Mouse (Mus musculus): Measurements from ENCODE around the gene Polr2g. TPM values are rescaled to one million over a fixed set of nuclear protein-coding genes. Genes with fewer than 3 reads are reported as not detected.

Polr2g gene
- polyA plus RNA-seq, 1 experiment: 178 TPM

- Histone ChIP-seq H3K79me3 (ENCODE audit: low read depth) (peaks cover 45% of the 10 kb centered on the region), H3ac (ENCODE audit: control insufficient read depth, insufficient read length, low read depth) (no peak overlapping the region), H3K4me3 (ENCODE audit: insufficient read depth, poor library complexity, severe bottlenecking) (no peak overlapping the region), H3K79me2 (ENCODE audit: control insufficient read depth, insufficient read depth) (peaks cover 52% of the 10 kb centered on the region), H3K36me3 (ENCODE audit: control insufficient read depth, insufficient read depth) (peaks cover 65% of the 10 kb centered on the region), H3K27me3 (ENCODE audit: control insufficient read depth, insufficient read depth, insufficient read length) (no peaks in the 10 kb centered on the region)
- TF ChIP-seq CEBPB (IDR thresholded peaks at IDR 0.05; ENCODE audit: low read depth): no peak
- TF ChIP-seq MYOD1 (IDR thresholded peaks at IDR 0.05; ENCODE audit: control insufficient read depth, insufficient read length, low read depth): no peak
- no peak for TF ChIP-seq USF1 (IDR thresholded peaks at IDR 0.05; ENCODE audit: low read depth)
- no peak for TF ChIP-seq FOSL1 (IDR thresholded peaks at IDR 0.05; ENCODE audit: insufficient read depth, low read length, poor library complexity, severe bottlenecking)
- TF ChIP-seq MAX (IDR thresholded peaks at IDR 0.05): no peak
- TF ChIP-seq CTCF (IDR thresholded peaks at IDR 0.05; ENCODE audit: control insufficient read depth, insufficient read depth, insufficient read length): no peak
- no peak for TF ChIP-seq MYOG (IDR thresholded peaks at IDR 0.05; ENCODE audit: control insufficient read depth, extremely low read depth, insufficient read length)
These were observed 35.1 kb downstream of the Polr2g start for GRCm38 (mm10) chr19:8763276-8763675.

- H3K4me3 ChIP-seq (ENCODE audit: insufficient read depth, poor library complexity, severe bottlenecking): no peak overlapping the region
- TF ChIP-seq FOSL1 (IDR thresholded peaks at IDR 0.05; ENCODE audit: insufficient read depth, low read length, poor library complexity, severe bottlenecking) (no peak), CEBPB (IDR thresholded peaks at IDR 0.05; ENCODE audit: low read depth) (no peak)
- H3K79me2 ChIP-seq (ENCODE audit: control insufficient read depth, insufficient read depth): peaks cover 70% of the 10 kb centered on the region
- H3K36me3 ChIP-seq (ENCODE audit: control insufficient read depth, insufficient read depth): peaks cover 41% of the 10 kb centered on the region
- H3ac ChIP-seq (ENCODE audit: control insufficient read depth, insufficient read length, low read depth): no peak overlapping the region
- no peaks in the 10 kb centered on the region for H3K27me3 ChIP-seq (ENCODE audit: control insufficient read depth, insufficient read depth, insufficient read length)
- H3K79me3 ChIP-seq (ENCODE audit: low read depth): peaks cover 56% of the 10 kb centered on the region
These were observed 37.6 kb downstream of the Polr2g start for GRCm38 (mm10) chr19:8760757-8761156.

GRCm38 (mm10) chr19:8758899-8759298 is 39.5 kb downstream of the Polr2g start:
- TF ChIP-seq CEBPB (IDR thresholded peaks at IDR 0.05; ENCODE audit: low read depth): no peak
- no peak for TF ChIP-seq FOSL1 (IDR thresholded peaks at IDR 0.05; ENCODE audit: insufficient read depth, low read length, poor library complexity, severe bottlenecking)
- TF ChIP-seq MAX (IDR thresholded peaks at IDR 0.05): no peak
- TF ChIP-seq CTCF (IDR thresholded peaks at IDR 0.05; ENCODE audit: control insufficient read depth, insufficient read depth, insufficient read length): no peak
- Histone ChIP-seq H3K27me3 (ENCODE audit: control insufficient read depth, insufficient read depth, insufficient read length) (no peaks in the 10 kb centered on the region), H3K79me3 (ENCODE audit: low read depth) (peaks cover 56% of the 10 kb centered on the region), H3K36me3 (ENCODE audit: control insufficient read depth, insufficient read depth) (peaks cover 34% of the 10 kb centered on the region), H3ac (ENCODE audit: control insufficient read depth, insufficient read length, low read depth) (no peak overlapping the region), H3K4me3 (ENCODE audit: insufficient read depth, poor library complexity, severe bottlenecking) (no peak overlapping the region), H3K79me2 (ENCODE audit: control insufficient read depth, insufficient read depth) (peaks cover 79% of the 10 kb centered on the region)

- H3K4me3 ChIP-seq (ENCODE audit: insufficient read depth, poor library complexity, severe bottlenecking): peak overlapping the region; percentile 95
- peaks cover 34% of the 10 kb centered on the region for H3K36me3 ChIP-seq (ENCODE audit: control insufficient read depth, insufficient read depth)
- H3K79me3 ChIP-seq (ENCODE audit: low read depth): peaks cover 52% of the 10 kb centered on the region
- peaks cover 70% of the 10 kb centered on the region for H3K79me2 ChIP-seq (ENCODE audit: control insufficient read depth, insufficient read depth)
- no peaks in the 10 kb centered on the region for H3K27me3 ChIP-seq (ENCODE audit: control insufficient read depth, insufficient read depth, insufficient read length)
- TF ChIP-seq MAX (IDR thresholded peaks at IDR 0.05) (no peak), FOSL1 (IDR thresholded peaks at IDR 0.05; ENCODE audit: insufficient read depth, low read length, poor library complexity, severe bottlenecking) (no peak), MYOD1 (IDR thresholded peaks at IDR 0.05; ENCODE audit: control insufficient read depth, insufficient read length, low read depth) (no peak), USF1 (IDR thresholded peaks at IDR 0.05; ENCODE audit: low read depth) (no peak), CEBPB (IDR thresholded peaks at IDR 0.05; ENCODE audit: low read depth) (no peak), CTCF (IDR thresholded peaks at IDR 0.05; ENCODE audit: control insufficient read depth, insufficient read depth, insufficient read length) (no peak), MYOG (IDR thresholded peaks at IDR 0.05; ENCODE audit: control insufficient read depth, extremely low read depth, insufficient read length) (no peak)
- H3ac ChIP-seq (ENCODE audit: control insufficient read depth, insufficient read length, low read depth): peak overlapping the region; percentile 99
These were observed 40.8 kb downstream of the Polr2g start for GRCm38 (mm10) chr19:8757471-8757998.

GRCm38 (mm10) chr19:8756635-8757387 is 41.6 kb downstream of the Polr2g start, which contains the start of gene Nxf1:
Nxf1 (plus strand) TSS chr19:8757073.
- Histone ChIP-seq H3K4me3 (ENCODE audit: insufficient read depth, poor library complexity, severe bottlenecking) (peak within 1 kb of the TSS; percentile 95), H3K27me3 (ENCODE audit: control insufficient read depth, insufficient read depth, insufficient read length) (no peaks in the 10 kb centered on the region), H3K36me3 (ENCODE audit: control insufficient read depth, insufficient read depth) (peaks cover 34% of the 10 kb centered on the region), H3K79me3 (ENCODE audit: low read depth) (peaks cover 45% of the 10 kb centered on the region), H3ac (ENCODE audit: control insufficient read depth, insufficient read length, low read depth) (peak within 1 kb of the TSS; percentile 99), H3K79me2 (ENCODE audit: control insufficient read depth, insufficient read depth) (peaks cover 62% of the 10 kb centered on the region)
- no peak for TF ChIP-seq USF1 (IDR thresholded peaks at IDR 0.05; ENCODE audit: low read depth)
- peak; percentile 37 for TF ChIP-seq CEBPB (IDR thresholded peaks at IDR 0.05; ENCODE audit: low read depth)

GRCm38 (mm10) chr19:8755652-8756051 is 42.7 kb downstream of the Polr2g start:
- Histone ChIP-seq H3K27me3 (ENCODE audit: control insufficient read depth, insufficient read depth, insufficient read length) (no peaks in the 10 kb centered on the region), H3K4me3 (ENCODE audit: insufficient read depth, poor library complexity, severe bottlenecking) (no peak overlapping the region), H3ac (ENCODE audit: control insufficient read depth, insufficient read length, low read depth) (no peak overlapping the region), H3K79me3 (ENCODE audit: low read depth) (peaks cover 34% of the 10 kb centered on the region), H3K36me3 (ENCODE audit: control insufficient read depth, insufficient read depth) (peaks cover 43% of the 10 kb centered on the region), H3K79me2 (ENCODE audit: control insufficient read depth, insufficient read depth) (peaks cover 51% of the 10 kb centered on the region)
- no peak for TF ChIP-seq CTCF (IDR thresholded peaks at IDR 0.05; ENCODE audit: control insufficient read depth, insufficient read depth, insufficient read length)
- no peak for TF ChIP-seq MYOG (IDR thresholded peaks at IDR 0.05; ENCODE audit: control insufficient read depth, extremely low read depth, insufficient read length)
- no peak for TF ChIP-seq MAX (IDR thresholded peaks at IDR 0.05)
- no peak for TF ChIP-seq FOSL1 (IDR thresholded peaks at IDR 0.05; ENCODE audit: insufficient read depth, low read length, poor library complexity, severe bottlenecking)
- no peak for TF ChIP-seq MYOD1 (IDR thresholded peaks at IDR 0.05; ENCODE audit: control insufficient read depth, insufficient read length, low read depth)
- TF ChIP-seq USF1 (IDR thresholded peaks at IDR 0.05; ENCODE audit: low read depth): no peak
- no peak for TF ChIP-seq CEBPB (IDR thresholded peaks at IDR 0.05; ENCODE audit: low read depth)

All from C2C12 (cell line).